23 mouse cellular contexts compared by ENCODE assay signal in genomic region chr9:120765292-120765691, GRCm38 (mm10).
DNase-seq lines count a peak whose midpoint lies in the region; ATAC-seq and TF ChIP-seq lines count a peak whose summit lies in the region.
"Had no signal": no experiment of that assay in that cellular context is flagged by ENCODE, and none has a peak within 500 bp of the region (broad histone marks: within the 10 kb centered on the region; RNA-seq: fewer than 3 reads in every experiment).

No protein-coding gene starts in this region.

- ATAC-seq in kidney, embryonic 16.5 days (ENCODE audit: low FRiP score, low TSS enrichment) = no peak
- ATAC-seq in stomach, embryonic 14.5 days (ENCODE audit: insufficient number of reproducible peaks, insufficient read depth, low FRiP score, low read depth) = peak; percentile 23; the same call in 1 of the 2 replicates
- no peak for ATAC-seq in stomach, postnatal 0 days (ENCODE audit: low FRiP score, low TSS enrichment)
- ATAC-seq in lung, embryonic 16.5 days (ENCODE audit: low read depth) = peak; percentile 68
- ATAC-seq in stomach, embryonic 15.5 days (ENCODE audit: insufficient read depth, low FRiP score, low read depth) = no peak
- ATAC-seq in midbrain, embryonic 16.5 days = no peak
- ATAC-seq: CD4-positive, CD25-positive, alpha-beta regulatory T cell, adult 4 months; forebrain, postnatal 0 days had no signal

- H3K9me3 ChIP-seq in kidney, embryonic 16.5 days (ENCODE audit: low read length) = no peaks in the 10 kb centered on the region
- H3K9me3 ChIP-seq in stomach, embryonic 14.5 days (ENCODE audit: control insufficient read depth, low read depth, low read length) = no peaks in the 10 kb centered on the region; the same call in 1 of the 2 replicates
- no peaks in the 10 kb centered on the region for H3K9me3 ChIP-seq in stomach, postnatal 0 days (ENCODE audit: control insufficient read depth, low read length)
- H3K9me3 ChIP-seq in lung, embryonic 16.5 days (ENCODE audit: control insufficient read depth, low read length) = no peaks in the 10 kb centered on the region
- H3K9me3 ChIP-seq in stomach, embryonic 15.5 days = no peaks in the 10 kb centered on the region
- H3K9me3 ChIP-seq in midbrain, embryonic 16.5 days (replicated peaks; ENCODE audit: control insufficient read depth, low read length, poor library complexity, severe bottlenecking) = no peaks in the 10 kb centered on the region
- H3K9me3 ChIP-seq: hindbrain, embryonic 12.5 days; liver, embryonic 13.5 days; midbrain, embryonic 12.5 days; neural tube, embryonic 12.5 days had no signal

- WGBS in kidney, embryonic 16.5 days = 45% methylated on average over 4 of the region's 4 CpGs
- WGBS in stomach, embryonic 14.5 days = 53% methylated on average over 4 of the region's 4 CpGs
- WGBS in stomach, postnatal 0 days = 59% methylated on average over 4 of the region's 4 CpGs
- 30% methylated on average over 4 of the region's 4 CpGs for WGBS in lung, embryonic 16.5 days
- WGBS in stomach, embryonic 15.5 days = 67% methylated on average over 4 of the region's 4 CpGs
- WGBS in midbrain, embryonic 16.5 days = 85% methylated on average over 4 of the region's 4 CpGs

- TF ChIP-seq CTCF in stomach, postnatal 0 days (IDR thresholded peaks at IDR 0.05; ENCODE audit: low read depth) = no peak

- 0 out of 2 replicates have a peak overlapping the region, but pooled peaks have one; percentile 40 for H3K27ac ChIP-seq in kidney, embryonic 16.5 days (ENCODE audit: low read length)
- H3K27ac ChIP-seq in stomach, embryonic 14.5 days (ENCODE audit: low read length) = no peak overlapping the region
- no peak overlapping the region; the same call in 1 of the 2 replicates for H3K27ac ChIP-seq in stomach, postnatal 0 days (replicated peaks)
- peak overlapping the region; percentile 69 for H3K27ac ChIP-seq in lung, embryonic 16.5 days (ENCODE audit: low read length)
- peak overlapping the region; percentile 41 for H3K27ac ChIP-seq in stomach, embryonic 15.5 days
- H3K27ac ChIP-seq in midbrain, embryonic 16.5 days (ENCODE audit: low read length) = no peak overlapping the region
- H3K27ac ChIP-seq: heart, adult 2 months; hindbrain, embryonic 12.5 days; layer of hippocampus, adult 2 months; liver, embryonic 13.5 days; midbrain, embryonic 12.5 days; neural tube, embryonic 12.5 days had no signal

- H3K4me2 ChIP-seq in kidney, embryonic 16.5 days (replicated peaks; ENCODE audit: low read depth, low read length) = no peak overlapping the region
- H3K4me2 ChIP-seq in stomach, embryonic 14.5 days (replicated peaks; ENCODE audit: low read depth, low read length) = no peak overlapping the region
- H3K4me2 ChIP-seq in stomach, postnatal 0 days (replicated peaks; ENCODE audit: low read depth) = no peak overlapping the region
- no peak overlapping the region for H3K4me2 ChIP-seq in lung, embryonic 16.5 days (ENCODE audit: low read depth, low read length)
- H3K4me2 ChIP-seq in stomach, embryonic 15.5 days = no peak overlapping the region
- no peak overlapping the region for H3K4me2 ChIP-seq in midbrain, embryonic 16.5 days (ENCODE audit: low read length)
- H3K4me2 ChIP-seq: hindbrain, embryonic 12.5 days; liver, embryonic 13.5 days; midbrain, embryonic 12.5 days; neural tube, embryonic 12.5 days had no signal

- no peak overlapping the region for H3K4me3 ChIP-seq in kidney, embryonic 16.5 days (ENCODE audit: low read length)
- no peak overlapping the region for H3K4me3 ChIP-seq in stomach, embryonic 14.5 days (ENCODE audit: low read depth, low read length)
- no peak overlapping the region for H3K4me3 ChIP-seq in stomach, postnatal 0 days (ENCODE audit: low read depth, low read length)
- no peak overlapping the region for H3K4me3 ChIP-seq in lung, embryonic 16.5 days (ENCODE audit: low read length)
- H3K4me3 ChIP-seq in stomach, embryonic 15.5 days (replicated peaks) = no peak overlapping the region
- no peak overlapping the region for H3K4me3 ChIP-seq in midbrain, embryonic 16.5 days (ENCODE audit: low read depth, low read length)
- H3K4me3 ChIP-seq: heart, adult 2 months; hindbrain, embryonic 12.5 days; layer of hippocampus, adult 2 months; liver, embryonic 13.5 days; midbrain, embryonic 12.5 days; neural tube, embryonic 12.5 days had no signal

- H3K4me1 ChIP-seq in kidney, embryonic 16.5 days (ENCODE audit: insufficient read depth, low read length) = peaks cover 26% of the 10 kb centered on the region
- H3K4me1 ChIP-seq in stomach, embryonic 14.5 days (ENCODE audit: control insufficient read depth, insufficient read depth, low read length) = peaks cover 26% of the 10 kb centered on the region
- peaks cover 7% of the 10 kb centered on the region for H3K4me1 ChIP-seq in stomach, postnatal 0 days (replicated peaks; ENCODE audit: control insufficient read depth, insufficient read depth)
- H3K4me1 ChIP-seq in lung, embryonic 16.5 days (replicated peaks; ENCODE audit: control insufficient read depth, insufficient read depth, low read length) = peaks cover 24% of the 10 kb centered on the region
- peaks cover 16% of the 10 kb centered on the region for H3K4me1 ChIP-seq in stomach, embryonic 15.5 days
- H3K4me1 ChIP-seq in midbrain, embryonic 16.5 days (ENCODE audit: control insufficient read depth, insufficient read depth, low read length) = no peaks in the 10 kb centered on the region

- DNase-seq in kidney, adult 9 months = no peak
- no peak for DNase-seq in stomach, postnatal 0 days (ENCODE audit: low spot score)
- DNase-seq in layer of hippocampus, adult 9-11 months = no peak
- DNase-seq: adrenal gland, adult 2 months; cerebellum, adult 11-12 months; cerebellum, postnatal 10 days; forebrain, postnatal 0 days; gastrocnemius, postnatal 25 days; heart, adult 2 months; layer of hippocampus, postnatal 36 days; liver, embryonic 13.5 days; thymus, adult 18-20 months; thymus, postnatal 36 days had no signal

- no peak for TF ChIP-seq EP300 in stomach, postnatal 0 days (optimal IDR thresholded peaks at IDR 0.05)

- no peaks in the 10 kb centered on the region for H3K36me3 ChIP-seq in kidney, embryonic 16.5 days (ENCODE audit: insufficient read depth, low read length)
- H3K36me3 ChIP-seq in stomach, embryonic 14.5 days (ENCODE audit: control insufficient read depth, insufficient read depth, low read length) = no peaks in the 10 kb centered on the region
- H3K36me3 ChIP-seq in stomach, postnatal 0 days (ENCODE audit: control insufficient read depth, insufficient read depth, low read length) = no peaks in the 10 kb centered on the region
- no peaks in the 10 kb centered on the region for H3K36me3 ChIP-seq in lung, embryonic 16.5 days (ENCODE audit: control insufficient read depth, insufficient read depth, low read length)
- H3K36me3 ChIP-seq in stomach, embryonic 15.5 days = no peaks in the 10 kb centered on the region
- no peaks in the 10 kb centered on the region for H3K36me3 ChIP-seq in midbrain, embryonic 16.5 days (ENCODE audit: control insufficient read depth, insufficient read depth, low read length)
- H3K36me3 ChIP-seq: hindbrain, embryonic 12.5 days; liver, embryonic 13.5 days; midbrain, embryonic 12.5 days; neural tube, embryonic 12.5 days had no signal

- no peak overlapping the region for H3K9ac ChIP-seq in kidney, embryonic 16.5 days (replicated peaks; ENCODE audit: low read length)
- H3K9ac ChIP-seq in stomach, embryonic 14.5 days (replicated peaks; ENCODE audit: low read depth, low read length) = no peak overlapping the region
- H3K9ac ChIP-seq in stomach, postnatal 0 days (ENCODE audit: low read length) = no peak overlapping the region
- H3K9ac ChIP-seq in lung, embryonic 16.5 days (ENCODE audit: low read length) = no peak overlapping the region
- no peak overlapping the region for H3K9ac ChIP-seq in stomach, embryonic 15.5 days
- no peak overlapping the region for H3K9ac ChIP-seq in midbrain, embryonic 16.5 days (ENCODE audit: low read depth, low read length)
- H3K9ac ChIP-seq: forebrain, postnatal 0 days; hindbrain, embryonic 12.5 days; liver, embryonic 13.5 days; midbrain, embryonic 12.5 days; neural tube, embryonic 12.5 days had no signal

- H3K27me3 ChIP-seq in kidney, embryonic 16.5 days (ENCODE audit: insufficient read depth, low read length) = no peaks in the 10 kb centered on the region
- H3K27me3 ChIP-seq in stomach, embryonic 14.5 days (ENCODE audit: control insufficient read depth, insufficient read depth, low read length) = no peaks in the 10 kb centered on the region
- H3K27me3 ChIP-seq in stomach, postnatal 0 days (ENCODE audit: control insufficient read depth, insufficient read depth, low read length) = no peaks in the 10 kb centered on the region
- no peaks in the 10 kb centered on the region for H3K27me3 ChIP-seq in lung, embryonic 16.5 days (ENCODE audit: control insufficient read depth, insufficient read depth, low read depth, low read length)
- H3K27me3 ChIP-seq in stomach, embryonic 15.5 days (replicated peaks) = no peaks in the 10 kb centered on the region
- H3K27me3 ChIP-seq in midbrain, embryonic 16.5 days (ENCODE audit: control insufficient read depth, insufficient read depth, low read depth, low read length) = no peaks in the 10 kb centered on the region
- H3K27me3 ChIP-seq: hindbrain, embryonic 12.5 days; liver, embryonic 13.5 days; midbrain, embryonic 12.5 days; neural tube, embryonic 12.5 days had no signal

Comparison
In these comparisons a context has a peak if more than half of its experiments do, and no peak if none do; other contexts are left out.
1. ATAC-seq: peak in stomach, embryonic 14.5 days (single experiment) and lung, embryonic 16.5 days (single experiment); none in kidney, embryonic 16.5 days (single experiment), stomach, postnatal 0 days (single experiment), stomach, embryonic 15.5 days (single experiment) and midbrain, embryonic 16.5 days (single experiment).
2. H3K27ac ChIP-seq: peak in kidney, embryonic 16.5 days (single experiment), lung, embryonic 16.5 days (single experiment) and stomach, embryonic 15.5 days (single experiment); none in stomach, embryonic 14.5 days (single experiment), stomach, postnatal 0 days (single experiment) and midbrain, embryonic 16.5 days (single experiment).